Mouse (Mus musculus) brain, embryonic 14.5 days (tissue): Measurements from ENCODE around the gene Sdccag8.

Source experiments
- CTCF ChIP-seq: fragments of 200-500 bp; IDR thresholded peaks from 2 replicates; pipeline ENCODE4 v1.5.1; 2012; ENCODE audit warnings: inconsistent platforms, mild to moderate bottlenecking, moderate library complexity, borderline replicate concordance; ENCODE audit not compliant: insufficient read depth, insufficient read length; ENCODE audit errors: extremely low read depth
- POLR2A ChIP-seq: fragments of 200-500 bp; IDR thresholded peaks from 2 replicates; pipeline ENCODE4 v1.6.1; 2012; ENCODE audit warnings: mild to moderate bottlenecking, inconsistent platforms, borderline replicate concordance; ENCODE audit not compliant: poor library complexity, insufficient read depth, insufficient read length, severe bottlenecking; ENCODE audit errors: extremely low read depth

GRCm38 (mm10) chr1:176851401-176851800 lies 36.9 kb downstream of the Sdccag8 start:
- no peak for TF ChIP-seq CTCF
- TF ChIP-seq POLR2A: no peak
